Mouse (Mus musculus) heart, adult 2 months (tissue): Measurements from ENCODE around the gene Pnpla6.

Experiments used
- CTCF ChIP-seq: fragments of 200-600 bp; IDR thresholded peaks from 2 replicates; pipeline ENCODE4 v1.8.1; 2022; ENCODE audit warnings: antibody characterized with exemption, mild to moderate bottlenecking, moderate library complexity
- EP300 ChIP-seq: fragments of 200-500 bp; IDR thresholded peaks from 2 replicates; pipeline ENCODE4 v1.6.1; 2011; ENCODE audit warnings: low read depth, low read length, control low read depth; ENCODE audit not compliant: insufficient read depth
- POLR2A ChIP-seq: fragments of 200-500 bp; IDR thresholded peaks from 2 replicates; pipeline ENCODE4 v1.6.1; 2011; ENCODE audit warnings: mild to moderate bottlenecking, low read depth, low read length, control low read depth; ENCODE audit not compliant: insufficient read depth

DNA sequence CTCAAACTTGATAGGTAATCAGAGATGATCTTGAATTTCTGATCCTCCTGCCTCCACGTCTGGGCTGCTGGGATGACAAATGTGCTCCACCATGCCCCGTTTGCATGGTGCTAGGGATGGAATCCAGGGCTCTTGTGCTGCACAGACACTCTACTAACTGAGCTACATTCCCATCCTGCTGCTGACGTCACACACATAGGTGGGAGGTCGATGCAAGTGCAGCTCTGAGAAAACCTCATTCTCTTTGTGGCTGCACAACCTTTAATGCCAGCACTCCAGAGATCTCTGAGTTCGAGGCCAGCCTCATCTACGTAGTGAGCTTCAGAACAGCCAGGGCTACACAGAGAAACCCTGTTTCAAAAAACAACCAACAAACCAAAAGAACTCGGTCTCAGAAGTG, 24.0 kb downstream of the Pnpla6 start:
- TF ChIP-seq POLR2A (no peak), CTCF (no peak), EP300 (no peak)
